Mouse (Mus musculus) megakaryocyte, embryonic 14.5 days (primary cell): ENCODE results near the gene Aknad1. TPM values are rescaled to one million over a fixed set of nuclear protein-coding genes. Genes with fewer than 3 reads are reported as not detected.

Experiments
- H3K27me3 ChIP-seq: replicated peaks from 2 replicates; pipeline ENCODE3; 2012; ENCODE audit warnings: inconsistent platforms
- H3K36me3 ChIP-seq: replicated peaks from 2 replicates; pipeline ENCODE3; 2012; ENCODE audit warnings: low read length, inconsistent platforms, mixed read lengths
- H3K4me1 ChIP-seq: 2 replicates; pipeline ENCODE4 v1.6.1; 2012; ENCODE audit warnings: inconsistent platforms
- H3K4me3 ChIP-seq: replicated peaks from 2 replicates; pipeline ENCODE3; 2012; ENCODE audit warnings: moderate library complexity, mild to moderate bottlenecking, inconsistent platforms
- H3K9me3 ChIP-seq: 2 replicates; pipeline ENCODE4 v1.6.1; 2012; ENCODE audit warnings: inconsistent platforms
- FLI1 ChIP-seq: IDR thresholded peaks from 2 replicates; pipeline ENCODE4 v1.6.1; 2012; ENCODE audit warnings: low read length, inconsistent platforms, mixed read lengths
- GATA1 ChIP-seq: IDR thresholded peaks from 3 replicates; pipeline ENCODE4 v1.6.1; 2012; ENCODE audit warnings: mixed read lengths, low read length, inconsistent platforms, borderline replicate concordance
- polyA plus RNA-seq: library from polyadenylated mRNA; stranded (reverse); fragments of >175 nt; gene quantifications from 2 replicates; pipeline ENCODE4 v1.2.3, GENCODE M21; 2012; ENCODE audit warnings: low replicate concordance; ENCODE audit not compliant: insufficient read depth

The Aknad1 gene
- polyA plus RNA-seq, 1 experiment, result not detected

DNA sequence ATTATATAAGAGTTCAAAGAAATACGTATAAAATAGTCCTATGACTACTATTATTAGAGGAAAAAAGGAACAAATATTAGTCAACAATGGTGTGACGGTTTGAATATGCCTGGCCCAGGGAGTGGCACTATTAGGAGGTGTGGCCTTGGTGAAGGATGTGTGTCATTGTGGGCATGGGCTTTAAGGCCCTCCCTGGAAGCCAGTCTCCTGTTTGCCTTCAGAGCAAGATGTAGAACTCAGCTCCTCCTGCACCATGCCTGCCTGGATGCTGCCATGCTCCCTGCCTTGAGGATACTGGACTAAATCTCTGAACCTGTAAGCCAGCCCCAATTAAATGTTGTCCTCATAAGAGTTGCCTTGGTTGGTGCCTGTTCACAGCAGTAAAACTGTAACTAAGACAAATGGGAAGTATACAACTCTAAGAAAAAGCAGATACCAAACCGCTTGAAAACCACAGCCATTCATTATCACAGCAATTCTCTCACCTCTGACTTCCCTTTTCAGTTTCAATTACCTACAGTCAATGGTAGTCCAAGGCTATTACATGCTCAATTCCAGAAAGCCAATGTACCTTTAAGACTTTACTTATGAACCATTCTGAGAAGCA lies 21.5 kb upstream of the Aknad1 start:
- no peaks in the 10 kb centered on the region for H3K9me3 ChIP-seq
- H3K4me3 ChIP-seq, result peak overlapping the region; percentile 35
- H3K27me3 ChIP-seq, result peaks cover 36% of the 10 kb centered on the region
- H3K4me1 ChIP-seq, result peaks cover 46% of the 10 kb centered on the region
- H3K36me3 ChIP-seq, result no peaks in the 10 kb centered on the region
- TF ChIP-seq GATA1 (no peak), FLI1 (no peak)

DNA sequence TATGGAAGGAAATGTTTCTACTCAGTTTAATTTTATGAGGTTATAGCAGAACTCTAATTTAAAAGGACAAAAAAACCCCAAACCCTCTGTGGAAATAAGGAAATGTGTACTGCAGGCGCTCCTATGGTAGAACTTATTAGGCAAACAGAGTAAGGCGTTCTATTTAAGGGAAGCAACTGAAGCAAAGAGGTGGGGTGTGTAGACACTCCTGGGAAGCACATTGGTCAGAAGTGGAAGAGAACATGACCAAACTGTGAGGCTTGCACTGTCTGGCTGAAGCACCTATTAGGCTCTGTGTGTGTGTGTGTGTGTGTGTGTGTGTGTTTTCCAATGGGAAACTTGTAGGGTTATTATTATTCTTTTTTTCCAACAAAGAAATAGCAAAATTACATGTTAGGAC lies 20.1 kb upstream of the Aknad1 start:
- TF ChIP-seq FLI1 (no peak), GATA1 (no peak)
- H3K27me3 ChIP-seq, result peaks cover 39% of the 10 kb centered on the region
- H3K36me3 ChIP-seq, result no peaks in the 10 kb centered on the region
- H3K4me1 ChIP-seq, result peaks cover 42% of the 10 kb centered on the region
- H3K4me3 ChIP-seq, result no peak overlapping the region
- no peaks in the 10 kb centered on the region for H3K9me3 ChIP-seq

DNA sequence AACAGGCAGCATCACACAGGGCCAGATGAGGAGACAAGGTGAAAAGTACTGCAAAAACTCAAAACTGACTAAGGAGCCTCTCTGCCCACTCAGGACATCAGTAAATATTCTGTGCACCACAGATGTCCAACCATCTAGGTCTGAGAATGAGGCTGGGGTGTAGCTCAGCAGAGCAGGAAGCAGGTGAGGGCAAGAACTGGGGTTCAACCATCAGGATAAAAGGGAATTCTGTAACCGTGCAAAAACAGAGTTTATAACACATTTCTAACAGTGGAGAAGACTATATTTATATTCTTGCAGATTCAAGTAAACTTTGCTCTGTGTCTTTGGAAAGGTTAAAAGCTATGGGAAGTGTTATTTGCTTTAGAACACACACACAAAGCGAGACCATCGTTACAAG lies 19.7 kb upstream of the Aknad1 start:
- Histone ChIP-seq H3K36me3 (no peaks in the 10 kb centered on the region), H3K27me3 (peaks cover 42% of the 10 kb centered on the region), H3K4me1 (peaks cover 42% of the 10 kb centered on the region), H3K9me3 (no peaks in the 10 kb centered on the region), H3K4me3 (no peak overlapping the region)
- TF ChIP-seq GATA1, result no peak
- no peak for TF ChIP-seq FLI1

DNA sequence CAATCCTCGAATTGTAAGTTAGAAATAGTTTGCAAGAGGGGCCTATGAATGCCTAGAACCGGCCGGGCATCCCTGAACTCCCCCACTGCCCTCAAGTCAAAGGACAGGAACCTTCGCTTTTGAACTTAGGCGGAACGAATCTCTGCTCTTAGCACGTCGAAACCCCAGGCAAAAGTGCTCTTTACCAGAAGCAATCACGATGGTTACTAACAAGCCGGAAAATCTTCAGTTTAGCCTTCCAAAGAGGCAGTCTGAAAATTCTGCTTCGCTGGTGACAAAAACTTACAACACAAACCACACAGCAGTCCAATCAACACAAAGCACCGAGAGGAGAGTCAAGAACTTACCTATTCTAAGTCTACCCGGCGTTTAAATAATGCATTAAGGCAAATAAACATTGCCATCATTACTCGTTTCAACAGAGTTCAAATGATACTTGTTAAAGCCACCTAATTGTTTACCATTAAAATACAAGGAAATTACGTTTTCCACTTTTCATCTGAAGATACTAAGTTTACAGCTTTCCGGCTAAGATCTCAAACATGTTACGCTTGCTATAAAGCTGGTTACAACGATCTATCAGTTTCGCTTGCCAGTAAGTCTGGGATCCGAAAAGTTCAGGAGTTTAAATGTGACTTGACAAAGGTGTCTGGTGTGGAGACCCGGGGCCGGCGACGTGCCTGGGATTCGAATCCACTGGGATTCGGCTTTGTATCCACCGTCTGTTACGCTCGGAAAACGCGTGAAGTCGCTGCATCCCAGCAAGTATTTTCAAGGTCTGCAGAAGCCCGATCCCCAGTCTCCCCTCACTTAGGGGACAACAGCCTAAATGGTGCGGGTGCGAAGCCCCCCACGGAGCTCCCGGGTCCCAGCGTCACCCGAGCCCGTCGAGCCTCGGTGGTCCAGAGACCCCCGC lies 18.1 kb upstream of the Aknad1 start:
- TF ChIP-seq GATA1, result no peak
- no peak for TF ChIP-seq FLI1
- peak overlapping the region; percentile 94 for H3K4me3 ChIP-seq
- peaks cover 14% of the 10 kb centered on the region for H3K9me3 ChIP-seq
- peaks cover 55% of the 10 kb centered on the region for H3K27me3 ChIP-seq
- H3K36me3 ChIP-seq, result no peaks in the 10 kb centered on the region
- H3K4me1 ChIP-seq, result peaks cover 45% of the 10 kb centered on the region

DNA sequence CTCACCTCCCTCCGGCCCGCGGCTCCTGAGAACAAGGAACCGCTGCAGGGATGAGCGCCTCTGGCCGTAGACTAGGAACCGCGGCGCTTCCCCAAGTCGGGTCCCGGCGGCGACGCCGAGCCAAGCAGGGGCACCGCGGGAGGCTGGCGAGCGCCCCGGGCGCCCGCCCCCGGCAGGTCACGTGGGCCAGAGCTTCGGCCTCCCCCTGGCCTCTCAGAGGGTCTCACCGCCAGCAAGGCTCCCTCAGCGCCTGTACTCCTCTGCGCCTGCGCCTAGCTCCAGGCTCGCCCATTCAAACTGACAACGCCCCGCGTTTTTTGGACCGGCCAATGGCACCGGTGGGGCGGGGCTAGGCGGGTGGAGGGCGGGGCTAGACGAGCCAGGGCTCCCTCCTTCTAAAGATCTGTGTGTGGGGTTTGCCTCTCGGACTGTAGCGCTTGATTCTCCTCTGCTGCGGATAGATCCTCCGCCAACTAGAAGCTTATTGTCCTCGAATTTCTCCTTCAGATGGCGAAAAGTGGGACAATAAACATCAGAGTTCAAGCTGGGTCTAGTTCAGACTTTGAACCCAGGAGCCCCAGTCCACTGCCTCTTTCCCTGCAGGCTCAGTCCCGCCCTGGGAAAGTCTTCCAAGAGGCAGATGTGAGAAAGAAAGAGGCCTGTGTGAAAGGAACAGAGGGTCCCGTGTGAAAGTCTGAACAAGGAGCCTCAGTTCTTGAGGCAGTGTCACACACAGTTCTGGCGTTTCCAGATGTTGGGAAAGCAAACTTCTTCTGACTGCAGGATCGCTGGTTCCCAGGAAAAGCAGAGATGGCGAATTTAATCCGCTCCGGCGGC lies 17.2 kb upstream of the Aknad1 start, which contains the start of gene Gpsm2:
Gpsm2 (minus strand) TSS at position 274 of the 837 bp plus-strand sequence.
- H3K27me3 ChIP-seq, result peaks cover 59% of the 10 kb centered on the region
- TF ChIP-seq GATA1, result no peak
- TF ChIP-seq FLI1, result no peak

DNA sequence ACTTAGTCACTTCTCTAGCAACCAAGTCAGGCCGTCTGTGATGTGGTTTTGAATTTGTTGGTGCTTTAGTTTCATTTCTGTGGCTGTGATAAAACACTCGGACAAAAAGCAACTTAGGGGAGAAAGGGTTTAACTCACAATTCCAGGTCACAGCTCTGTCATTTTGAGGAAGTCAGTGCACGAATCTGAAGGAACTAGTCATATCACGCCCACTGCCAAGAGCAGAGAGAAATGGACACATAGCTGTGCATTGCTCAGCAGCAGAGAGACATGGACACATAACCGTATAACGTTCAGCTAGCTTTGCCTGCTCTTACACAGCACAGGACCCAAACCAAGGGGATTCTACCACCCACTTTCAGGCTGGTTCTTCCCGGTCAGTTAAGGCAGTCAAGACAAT lies 13.0 kb upstream of the Aknad1 start:
- peaks cover 39% of the 10 kb centered on the region for H3K4me1 ChIP-seq
- no peaks in the 10 kb centered on the region for H3K36me3 ChIP-seq
- TF ChIP-seq FLI1 (no peak), GATA1 (no peak)
- H3K4me3 ChIP-seq, result peak overlapping the region; percentile 42
- H3K9me3 ChIP-seq, result peaks cover 33% of the 10 kb centered on the region
- peaks cover 69% of the 10 kb centered on the region for H3K27me3 ChIP-seq

More for the DNA sequence above, 17.2 kb upstream of the Aknad1 start, which contains the start of gene Gpsm2:
- peaks cover 18% of the 10 kb centered on the region for H3K9me3 ChIP-seq
- no peaks in the 10 kb centered on the region for H3K36me3 ChIP-seq
- peaks cover 54% of the 10 kb centered on the region for H3K4me1 ChIP-seq
- H3K4me3 ChIP-seq, result peak within 1 kb of the TSS; percentile 94

DNA sequence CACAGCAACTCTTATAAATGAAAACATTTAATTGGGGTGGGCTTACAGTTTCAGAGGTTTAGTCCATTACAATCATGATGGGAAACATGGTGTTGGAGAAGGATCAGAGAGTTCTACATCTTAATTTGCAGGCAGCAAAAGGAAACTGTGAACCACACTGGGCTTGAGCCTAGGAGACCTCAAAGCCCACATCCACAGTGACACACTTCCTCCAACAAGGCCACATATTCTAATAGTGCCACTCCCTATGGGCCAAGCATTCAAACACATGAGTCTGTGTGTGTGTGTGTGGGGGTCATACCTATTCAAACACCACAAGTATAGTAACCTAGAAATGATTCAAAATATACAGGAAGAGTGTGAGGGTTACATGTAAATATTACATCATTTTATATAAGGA lies 12.1 kb upstream of the Aknad1 start:
- H3K36me3 ChIP-seq, result no peaks in the 10 kb centered on the region

DNA sequence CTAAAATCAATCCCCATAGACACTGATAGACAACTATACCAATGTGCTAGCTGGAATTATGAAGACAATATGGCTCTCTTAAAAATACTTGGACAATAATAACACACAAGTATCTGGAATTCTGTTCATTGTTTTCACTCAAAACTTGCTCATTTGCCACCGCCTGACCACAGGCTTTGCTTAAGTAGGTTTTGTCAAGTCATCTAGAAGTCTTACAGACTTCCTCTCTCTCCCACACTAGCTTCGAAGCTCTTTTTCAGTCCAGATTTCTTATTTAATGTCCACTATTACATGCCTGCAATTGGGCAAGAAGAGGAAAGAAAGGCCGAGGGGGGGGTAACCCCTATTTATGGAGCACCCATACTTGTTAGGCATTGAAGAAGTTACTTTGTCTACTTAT lies 11.7 kb upstream of the Aknad1 start:
- Histone ChIP-seq H3K9me3 (peaks cover 33% of the 10 kb centered on the region), H3K4me1 (peaks cover 29% of the 10 kb centered on the region), H3K4me3 (no peak overlapping the region), H3K36me3 (no peaks in the 10 kb centered on the region), H3K27me3 (peaks cover 74% of the 10 kb centered on the region)
- no peak for TF ChIP-seq GATA1
- no peak for TF ChIP-seq FLI1

More for the DNA sequence above, 12.1 kb upstream of the Aknad1 start:
- peaks cover 74% of the 10 kb centered on the region for H3K27me3 ChIP-seq
- peaks cover 33% of the 10 kb centered on the region for H3K9me3 ChIP-seq
- no peak overlapping the region for H3K4me3 ChIP-seq
- TF ChIP-seq FLI1 (0 out of 2 replicates have a peak, but pooled peaks have one; percentile 22), GATA1 (no peak)
- H3K4me1 ChIP-seq, result peaks cover 33% of the 10 kb centered on the region

DNA sequence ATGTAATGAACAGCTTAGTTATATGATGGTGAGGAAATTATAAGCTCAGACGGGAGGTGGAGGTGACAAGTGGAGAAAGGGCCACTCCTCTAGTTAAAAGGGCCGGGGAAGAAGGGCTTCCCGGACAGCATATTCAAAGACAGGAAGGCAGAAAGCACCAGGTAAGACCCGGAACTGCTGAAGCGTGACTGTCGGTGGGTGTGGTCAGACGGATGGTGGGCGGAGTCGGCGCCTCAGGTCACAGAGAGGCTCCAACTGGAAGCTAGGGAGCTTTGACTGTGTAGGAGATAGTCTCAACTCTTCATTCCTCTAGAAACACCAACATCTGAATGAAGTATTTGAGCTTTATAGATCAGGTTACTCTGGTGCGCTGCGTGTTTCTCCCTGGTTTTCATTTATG lies 9.1 kb upstream of the Aknad1 start:
- Histone ChIP-seq H3K4me3 (no peak overlapping the region), H3K27me3 (peaks cover 77% of the 10 kb centered on the region), H3K36me3 (no peaks in the 10 kb centered on the region), H3K4me1 (peaks cover 26% of the 10 kb centered on the region), H3K9me3 (peaks cover 34% of the 10 kb centered on the region)
- TF ChIP-seq FLI1, result no peak
- TF ChIP-seq GATA1, result no peak
